Mouse (Mus musculus) lung, postnatal 36 days (tissue): ENCODE results near the gene Tctn1.
A peak's percentile ranks its signal among the peaks of the same experiment; 100 is the strongest.

Experiments
- DNase-seq: peaks from one replicate; pipeline ENCODE4 v3.0.0; 2022; ENCODE audit warnings: mixed read lengths

Gene Tctn1

DNA sequence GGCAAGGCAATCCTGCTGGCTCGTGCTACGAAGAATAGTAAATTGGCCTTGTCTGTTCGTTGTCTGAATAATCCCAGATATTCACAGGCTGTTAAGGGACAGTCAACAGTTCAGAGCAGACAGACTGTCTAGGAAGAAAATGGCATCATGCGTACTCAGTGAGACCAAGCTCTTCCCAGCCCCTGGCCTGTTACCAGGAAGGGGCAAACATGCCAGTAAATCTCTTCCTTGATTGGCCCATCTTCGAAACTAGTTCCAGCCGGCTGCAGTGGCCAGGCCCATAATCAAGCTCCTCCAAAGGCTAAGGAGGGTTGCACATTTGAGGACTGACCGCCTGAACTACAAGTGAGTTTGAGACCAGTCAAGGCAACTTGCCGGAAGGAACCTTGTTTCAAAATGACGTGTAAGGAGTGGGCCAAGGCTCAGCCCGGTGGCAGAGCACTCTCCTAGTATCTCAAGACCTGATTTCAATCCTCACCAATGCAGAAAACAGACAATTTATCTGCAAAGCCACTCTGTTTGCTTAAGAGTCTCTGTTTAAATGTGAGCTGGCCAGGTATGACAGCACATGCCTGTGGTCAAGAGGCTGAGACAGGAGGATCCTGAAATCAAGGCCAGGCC, 17.6 kb downstream of the Tctn1 start:
- DNase-seq = no peak

DNA sequence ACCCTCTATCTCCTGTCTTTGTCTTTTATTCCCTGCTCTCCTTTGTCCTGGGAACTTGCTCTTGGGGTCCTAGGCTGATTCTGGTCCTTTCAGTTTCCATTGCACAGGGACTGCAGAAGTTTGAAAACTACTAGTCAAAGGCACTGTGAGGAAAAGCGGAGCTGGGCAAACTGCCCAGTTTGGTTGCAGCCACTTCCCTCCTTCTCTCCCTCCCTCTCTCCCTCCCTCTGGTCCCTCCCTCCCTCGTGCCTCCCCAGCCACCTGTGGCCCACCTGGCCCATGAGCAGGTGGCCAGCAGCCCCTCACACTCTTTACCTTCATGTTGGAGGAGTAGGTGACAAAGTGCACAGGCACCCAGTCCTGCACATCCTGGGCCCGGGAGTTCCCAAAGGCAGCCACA, 19.1 kb downstream of the Tctn1 start:
- no peak for DNase-seq

DNA sequence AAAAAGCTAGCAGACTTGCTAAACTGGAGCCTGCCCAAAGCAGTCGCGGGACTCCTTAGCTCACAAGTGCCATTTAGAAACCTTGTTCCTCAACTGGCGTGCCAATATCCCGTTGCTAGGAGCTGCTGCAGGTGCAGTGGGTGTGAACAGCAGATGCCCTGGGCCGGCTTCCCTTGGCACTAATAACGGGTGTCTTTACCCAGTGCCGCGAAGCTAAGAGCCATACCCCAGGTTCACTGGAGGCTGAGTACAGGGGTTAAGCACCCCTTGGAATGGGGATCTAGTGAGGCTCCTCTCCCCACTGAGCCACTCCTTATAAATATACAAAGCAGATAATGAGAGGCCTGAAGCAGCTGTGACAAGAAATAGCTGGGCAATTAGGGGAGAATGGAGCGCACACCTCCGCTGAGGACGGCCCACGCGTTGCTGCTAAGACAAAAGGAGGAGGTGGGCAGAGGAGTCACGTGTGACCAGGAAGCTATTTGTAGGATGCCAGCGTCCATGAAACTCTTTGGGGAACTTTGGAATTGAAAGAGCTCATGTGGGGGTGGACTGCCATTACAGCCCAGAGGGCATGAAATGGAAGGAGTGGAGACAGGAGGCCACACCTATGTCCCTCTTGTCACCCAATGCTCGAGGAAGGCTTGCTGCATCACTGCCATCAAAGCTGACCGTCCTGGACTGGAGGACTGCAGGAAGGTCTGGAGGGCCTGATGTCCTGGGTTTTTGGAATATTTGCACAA, 20.3 kb downstream of the Tctn1 start:
- DNase-seq = peak; percentile 49

DNA sequence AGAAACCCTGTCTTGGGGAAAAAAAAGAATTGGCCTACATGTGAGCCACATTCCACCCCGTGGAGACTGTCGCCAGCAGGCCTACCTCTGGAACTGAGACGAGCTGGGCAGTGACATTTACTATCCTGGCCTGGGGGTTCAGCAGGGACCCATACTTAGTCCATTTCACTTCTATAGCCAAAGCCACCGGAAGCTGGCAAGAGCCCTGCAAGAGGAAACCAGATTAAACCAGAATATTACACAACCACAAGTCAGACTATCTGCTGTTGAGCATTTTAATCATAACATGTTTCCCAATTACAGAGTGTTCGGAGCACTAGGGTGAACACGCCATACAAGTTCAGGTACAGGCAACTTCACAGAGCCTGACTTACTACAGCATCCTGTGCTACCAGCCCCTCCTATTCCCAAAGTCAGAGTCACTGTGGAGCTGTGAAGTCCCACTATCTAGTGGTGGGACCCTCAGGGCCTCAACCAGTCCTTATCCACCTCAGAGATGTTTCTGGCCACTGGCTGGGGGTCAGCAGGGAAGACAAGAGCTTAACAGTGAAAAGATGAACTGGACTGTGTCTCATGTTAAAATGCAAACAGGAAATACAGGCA, 21.6 kb downstream of the Tctn1 start:
- peak; percentile 34 for DNase-seq

DNA sequence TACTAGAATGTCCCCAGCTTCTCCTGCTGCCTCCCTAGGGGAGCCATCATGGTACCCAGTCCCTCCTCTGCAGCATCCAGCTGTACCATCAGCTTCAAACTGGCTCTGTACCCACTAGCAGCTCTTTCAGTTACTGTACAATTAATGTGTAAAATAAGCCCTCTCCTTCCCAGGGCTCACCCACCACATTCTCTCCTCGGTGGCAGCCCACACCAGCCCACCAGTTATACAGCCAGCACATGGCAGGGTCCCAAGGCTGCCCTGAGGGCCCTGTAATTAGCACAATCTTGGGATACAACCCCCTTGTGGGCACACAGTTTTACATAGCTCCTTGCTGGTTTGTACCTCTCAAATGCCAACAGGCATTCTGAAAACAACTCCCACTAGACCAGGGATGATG, 23.3 kb downstream of the Tctn1 start:
- DNase-seq = no peak

DNA sequence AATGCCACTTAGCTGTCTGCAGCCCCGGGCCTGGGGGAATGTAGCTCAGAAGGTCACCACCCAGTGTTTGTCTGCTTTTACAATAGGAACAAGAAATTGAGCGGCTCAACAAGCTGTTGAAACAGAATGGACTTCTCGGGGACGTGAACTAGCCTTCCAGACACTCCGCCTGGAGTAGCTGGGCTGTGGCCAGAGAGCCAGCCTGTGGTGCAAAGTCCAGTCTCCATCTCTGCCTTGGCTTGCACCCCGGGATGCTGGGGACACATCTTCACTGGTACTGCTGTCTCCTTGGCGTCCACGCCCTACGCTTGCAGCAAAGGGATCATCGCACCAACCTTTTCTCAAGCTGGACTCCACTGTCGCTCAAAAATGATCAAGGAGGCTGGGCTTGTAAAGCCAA, 23.7 kb downstream of the Tctn1 start:
- no peak for DNase-seq

DNA sequence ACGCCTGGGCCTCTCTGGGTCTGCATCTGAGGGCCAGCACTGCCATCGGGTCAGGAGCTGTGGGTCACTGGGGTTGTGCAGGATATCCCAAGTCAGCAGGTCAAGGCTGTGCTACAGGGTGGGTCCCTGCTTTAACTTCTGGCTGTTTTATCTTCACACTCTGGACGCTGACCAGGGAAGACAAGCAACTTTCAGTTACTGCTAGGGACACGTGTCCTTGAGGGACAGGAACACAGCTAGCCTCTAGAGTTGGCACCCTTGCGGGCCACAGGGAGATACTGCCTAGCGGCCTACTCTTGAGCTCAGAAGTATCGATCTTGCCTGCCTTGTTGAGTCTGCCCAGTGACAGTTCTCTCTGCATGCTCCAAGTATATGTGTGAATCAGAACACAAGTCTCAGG, 24.6 kb downstream of the Tctn1 start:
- no peak for DNase-seq

DNA sequence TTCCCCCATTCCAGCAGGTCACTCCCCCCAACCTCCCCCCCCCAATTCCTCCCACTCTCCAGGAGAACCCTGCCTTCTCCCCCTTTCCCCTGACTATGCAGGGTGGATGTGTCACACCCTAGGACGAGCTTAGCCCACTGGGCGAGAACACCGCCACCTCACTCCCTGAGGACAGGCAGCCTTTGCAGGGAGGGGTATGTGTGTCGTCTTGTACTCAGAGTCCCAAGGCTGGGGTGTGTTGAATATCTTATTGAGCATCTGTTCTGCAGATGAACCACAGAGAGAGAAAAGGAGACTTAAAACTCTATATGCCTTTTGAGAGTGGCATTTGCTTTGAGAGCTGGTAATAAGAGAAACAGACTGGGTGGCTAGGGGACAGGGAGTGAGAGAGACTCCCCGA, 27.1 kb downstream of the Tctn1 start:
- no peak for DNase-seq

DNA sequence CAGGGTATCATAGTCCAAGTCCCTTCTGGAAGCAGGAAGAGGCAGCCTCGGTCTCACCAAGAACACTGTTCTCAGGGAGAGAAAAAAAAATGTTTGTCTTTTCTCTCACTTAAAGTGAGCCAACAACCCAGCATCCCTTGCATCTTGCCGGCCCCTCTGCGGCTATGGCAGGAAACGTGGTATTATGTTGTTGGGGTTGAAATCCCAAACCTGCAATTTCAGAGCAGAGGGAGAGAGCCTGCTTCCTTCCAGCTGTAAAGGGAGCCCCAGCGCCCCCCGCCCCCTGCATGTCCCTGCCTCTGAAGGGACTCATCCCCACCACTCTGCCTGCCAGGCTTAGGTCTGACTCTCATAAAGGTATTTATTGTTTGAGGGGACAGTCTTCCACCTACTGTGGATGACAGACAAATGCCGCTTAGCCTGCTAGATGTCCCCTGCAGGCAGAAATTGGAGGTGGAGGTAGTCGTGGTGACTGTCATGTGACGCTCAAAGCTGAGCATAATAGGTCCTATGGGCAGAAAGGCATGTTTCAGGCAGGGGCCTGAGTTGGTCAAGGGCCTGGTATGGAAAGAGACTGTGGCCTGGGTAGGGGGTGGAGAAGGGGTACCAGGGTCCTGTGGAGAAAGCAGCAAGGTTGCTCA, 28.9 kb downstream of the Tctn1 start:
- no peak for DNase-seq

DNA sequence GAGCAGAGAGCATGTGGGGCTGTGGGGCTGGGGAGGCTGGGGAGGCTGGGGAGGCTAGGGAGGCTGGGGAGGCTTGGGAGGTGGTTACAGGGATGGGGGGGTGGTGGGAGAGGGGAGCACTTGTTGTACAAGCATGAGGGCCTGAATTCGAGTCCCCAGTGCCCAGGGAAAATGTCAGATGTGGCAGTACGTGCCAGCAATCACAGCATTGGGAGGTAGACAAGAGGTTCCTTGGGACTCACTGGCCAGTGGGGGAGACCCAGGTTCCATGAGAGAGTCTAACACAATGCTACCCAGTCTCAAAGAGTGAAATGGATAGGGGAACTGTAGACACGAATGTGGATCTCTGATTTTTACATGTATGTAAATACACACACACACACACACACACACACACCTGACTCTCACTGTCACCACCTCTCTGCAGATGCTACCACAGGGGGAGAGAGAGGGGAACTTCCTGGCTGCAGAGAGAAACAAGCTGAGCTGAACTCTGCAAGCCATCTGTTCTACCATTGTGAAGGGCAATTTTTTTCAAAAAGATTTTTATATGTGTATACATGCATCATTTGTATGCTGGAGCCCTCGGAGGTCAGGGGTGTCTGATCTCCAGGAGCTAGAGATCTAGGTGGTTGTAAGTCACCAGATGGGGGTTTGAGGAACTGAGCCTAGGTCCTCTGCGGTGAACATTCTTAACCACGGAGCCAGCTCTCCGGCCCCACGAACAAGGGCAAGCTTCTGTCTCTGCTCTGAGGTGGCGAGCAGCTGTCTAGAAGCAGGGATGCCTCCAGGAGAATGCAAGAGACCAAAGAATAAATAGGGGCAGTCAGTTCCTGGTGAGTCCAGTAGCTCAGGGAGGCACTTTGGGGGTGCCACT, 29.7 kb downstream of the Tctn1 start:
- DNase-seq = peak; percentile 35

DNA sequence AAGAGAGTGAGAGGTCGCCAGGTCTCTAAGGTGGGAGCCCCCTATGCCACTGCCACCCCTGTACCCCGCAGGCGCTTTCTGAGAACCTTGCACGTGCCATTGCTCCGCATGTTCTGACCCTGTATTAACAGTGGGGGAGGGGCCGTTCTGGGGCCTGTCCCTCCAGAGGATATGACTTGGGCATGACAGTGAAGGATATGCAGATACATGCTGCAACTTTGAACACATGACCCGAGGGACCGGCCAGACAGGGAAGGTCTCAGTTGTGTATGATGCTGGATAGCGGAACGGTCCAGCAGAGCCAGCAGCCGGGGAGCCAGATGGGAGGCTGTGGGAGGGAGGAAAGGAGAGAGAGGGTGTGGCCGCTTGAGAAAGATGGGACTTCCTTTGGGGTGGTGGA, 30.6 kb downstream of the Tctn1 start:
- DNase-seq = peak; percentile 56

DNA sequence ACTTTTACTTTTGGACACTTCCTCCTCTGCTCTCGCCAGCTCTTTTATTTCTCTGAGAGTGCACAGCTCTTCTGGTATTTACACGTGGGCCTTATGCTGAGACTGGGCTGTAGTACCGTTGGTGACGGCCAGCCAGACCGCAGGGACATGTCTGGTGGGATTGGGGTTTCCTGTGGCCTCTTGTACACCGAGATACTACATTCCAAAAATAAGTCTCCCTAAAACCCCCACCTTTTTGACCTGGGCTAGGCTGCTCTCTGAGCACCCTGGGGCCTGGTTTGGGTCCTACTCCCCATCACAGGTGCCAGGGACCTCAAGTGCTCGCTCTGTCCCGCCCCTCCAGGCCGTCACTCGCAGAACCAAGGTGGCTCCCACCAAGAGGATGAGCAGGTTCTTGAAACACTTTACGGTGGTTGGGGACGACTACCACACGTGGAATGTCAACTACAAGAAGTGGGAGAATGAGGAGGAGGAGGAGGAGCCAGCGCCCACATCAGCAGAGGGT, 31.1 kb downstream of the Tctn1 start:
- no peak for DNase-seq

DNA sequence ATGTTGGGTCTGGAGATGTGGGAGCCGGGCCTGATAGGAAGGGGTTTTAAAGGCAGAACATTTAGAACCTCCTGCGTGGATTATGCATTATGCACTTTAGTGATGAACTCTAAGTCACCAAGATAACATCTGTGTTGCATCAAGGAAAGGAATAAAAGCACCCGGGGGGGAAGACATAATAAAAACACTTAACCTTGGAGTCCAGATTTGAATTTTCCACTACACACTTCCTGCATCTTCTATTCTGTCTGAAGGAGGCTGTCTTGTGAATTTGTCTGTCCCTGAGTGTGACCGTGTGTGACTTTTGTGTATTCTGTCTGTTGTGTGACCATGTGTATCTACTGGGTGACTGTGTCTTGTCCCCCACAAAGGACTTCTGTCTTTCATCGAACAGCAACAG, 32.3 kb downstream of the Tctn1 start:
- DNase-seq = no peak

DNA sequence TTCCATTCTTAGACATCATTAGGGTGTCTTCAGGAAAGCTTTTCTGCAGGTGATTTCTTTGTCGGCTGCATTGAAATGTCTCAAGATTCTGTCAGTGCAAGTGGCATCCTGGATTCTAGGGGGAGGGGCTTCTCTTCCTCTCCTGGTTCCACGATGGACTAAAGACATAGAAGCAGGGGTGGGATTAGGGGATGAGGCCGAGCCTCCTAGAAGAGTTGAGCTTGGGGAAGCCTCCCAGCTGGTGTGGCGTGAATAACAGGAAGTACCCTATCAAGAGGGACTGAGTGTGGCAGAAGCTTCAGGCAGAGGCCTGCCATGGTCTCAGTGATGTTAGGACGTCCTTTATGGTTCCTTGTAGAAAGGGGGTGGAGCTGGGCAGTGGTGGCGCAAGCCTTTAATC, 32.8 kb downstream of the Tctn1 start:
- no peak for DNase-seq

DNA sequence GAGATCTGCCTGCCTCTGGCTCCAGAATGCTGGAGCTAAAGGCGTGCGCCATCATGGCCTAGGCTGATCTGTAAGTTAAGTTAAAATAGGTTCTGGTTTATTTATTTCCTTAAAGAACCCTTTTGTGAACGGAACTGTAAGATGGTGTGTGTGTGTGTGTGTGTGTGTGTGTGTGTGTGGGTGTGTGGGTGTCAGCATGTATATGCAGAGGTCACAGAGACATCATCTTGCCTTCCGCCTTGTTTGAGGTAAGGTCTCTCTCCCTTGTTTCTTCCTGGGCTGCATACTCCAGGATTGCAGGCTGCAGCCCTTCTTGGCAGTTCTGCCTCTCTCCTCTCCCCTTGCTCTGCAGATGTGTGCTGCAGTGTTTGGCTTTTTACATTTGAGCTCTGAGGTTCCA, 33.4 kb downstream of the Tctn1 start:
- peak; percentile 34 for DNase-seq

DNA sequence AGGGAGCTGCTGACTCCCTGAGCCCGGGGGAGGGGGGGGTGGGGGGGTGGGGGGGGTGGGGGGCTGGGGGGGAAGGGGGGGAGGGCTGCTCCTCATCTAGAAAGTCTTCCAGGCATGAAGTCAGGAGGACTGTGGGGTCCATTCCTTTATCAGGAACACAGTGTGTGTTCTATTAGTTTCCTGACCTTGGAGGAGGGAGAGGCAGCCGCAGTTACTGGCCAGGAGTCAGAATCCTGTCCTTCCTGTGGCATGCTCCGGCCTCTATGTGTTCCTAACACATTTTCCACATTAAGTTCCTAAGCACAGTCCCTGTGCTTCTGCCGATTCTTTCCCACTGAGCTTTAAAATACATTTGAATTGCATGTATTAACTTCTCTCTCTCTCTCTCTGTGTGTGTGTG, 35.5 kb downstream of the Tctn1 start:
- no peak for DNase-seq

DNA sequence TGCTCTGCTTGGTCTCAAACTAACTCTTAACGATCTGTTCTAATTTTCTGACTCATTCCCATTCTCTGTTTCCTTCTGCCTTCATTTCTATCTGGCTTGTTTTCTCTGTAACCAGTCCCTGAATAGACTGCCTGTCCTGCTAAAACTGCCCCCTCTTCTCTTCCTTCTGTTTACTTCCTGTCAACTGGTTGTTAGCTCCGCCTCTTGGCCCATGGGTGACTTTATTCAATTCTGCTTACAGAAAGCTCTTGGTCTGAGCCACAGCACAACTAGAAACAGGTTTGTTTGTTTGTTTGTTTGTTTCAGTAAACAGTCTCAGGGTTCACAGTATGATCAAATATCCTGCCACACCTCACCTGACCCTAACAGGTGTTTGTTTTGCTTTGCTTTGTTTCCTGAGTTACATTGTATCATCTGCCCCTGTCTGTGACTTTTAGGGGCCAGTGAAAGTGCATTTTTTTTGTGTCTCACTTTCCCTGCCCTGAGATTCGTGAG, 35.9 kb downstream of the Tctn1 start:
- DNase-seq = no peak

DNA sequence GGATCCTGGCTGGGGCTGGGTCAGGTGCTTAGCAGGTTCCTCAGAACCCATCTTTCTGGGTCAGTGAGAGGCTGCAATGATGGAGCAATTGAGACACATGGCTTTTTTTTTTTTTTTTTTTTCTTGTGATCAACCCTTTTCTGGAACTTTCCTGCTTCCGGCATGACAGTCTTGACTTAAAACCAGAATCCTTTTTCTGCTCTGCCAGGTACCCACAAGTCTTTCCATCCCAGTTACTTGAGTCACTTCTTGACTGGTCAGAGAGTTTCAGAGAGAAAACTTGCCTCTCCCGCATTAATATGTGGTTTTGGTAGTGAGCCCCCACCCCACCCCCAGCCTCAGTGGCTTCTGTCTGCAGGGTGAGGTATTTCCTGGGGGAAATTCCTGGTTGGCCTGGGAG, 40.0 kb downstream of the Tctn1 start:
- no peak for DNase-seq

DNA sequence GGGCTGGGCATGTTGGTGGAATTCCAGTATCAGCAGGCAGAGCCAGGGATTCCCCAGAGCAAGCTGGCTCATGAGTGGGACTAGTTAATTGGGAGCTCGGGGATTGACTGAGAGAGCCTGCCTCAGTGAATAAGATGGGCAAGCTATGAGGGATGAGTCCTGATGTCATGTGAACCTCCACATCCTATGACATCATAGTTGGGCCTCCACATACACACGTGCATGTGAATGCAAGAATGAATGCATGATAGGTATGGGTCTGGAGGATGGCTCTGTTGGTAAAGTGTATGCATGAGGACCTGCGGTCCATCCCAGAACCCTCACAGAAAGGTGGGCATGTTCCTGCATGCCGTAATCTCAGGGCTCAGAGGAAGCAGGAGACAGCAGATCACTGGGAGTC, 43.2 kb downstream of the Tctn1 start:
- DNase-seq = no peak

DNA sequence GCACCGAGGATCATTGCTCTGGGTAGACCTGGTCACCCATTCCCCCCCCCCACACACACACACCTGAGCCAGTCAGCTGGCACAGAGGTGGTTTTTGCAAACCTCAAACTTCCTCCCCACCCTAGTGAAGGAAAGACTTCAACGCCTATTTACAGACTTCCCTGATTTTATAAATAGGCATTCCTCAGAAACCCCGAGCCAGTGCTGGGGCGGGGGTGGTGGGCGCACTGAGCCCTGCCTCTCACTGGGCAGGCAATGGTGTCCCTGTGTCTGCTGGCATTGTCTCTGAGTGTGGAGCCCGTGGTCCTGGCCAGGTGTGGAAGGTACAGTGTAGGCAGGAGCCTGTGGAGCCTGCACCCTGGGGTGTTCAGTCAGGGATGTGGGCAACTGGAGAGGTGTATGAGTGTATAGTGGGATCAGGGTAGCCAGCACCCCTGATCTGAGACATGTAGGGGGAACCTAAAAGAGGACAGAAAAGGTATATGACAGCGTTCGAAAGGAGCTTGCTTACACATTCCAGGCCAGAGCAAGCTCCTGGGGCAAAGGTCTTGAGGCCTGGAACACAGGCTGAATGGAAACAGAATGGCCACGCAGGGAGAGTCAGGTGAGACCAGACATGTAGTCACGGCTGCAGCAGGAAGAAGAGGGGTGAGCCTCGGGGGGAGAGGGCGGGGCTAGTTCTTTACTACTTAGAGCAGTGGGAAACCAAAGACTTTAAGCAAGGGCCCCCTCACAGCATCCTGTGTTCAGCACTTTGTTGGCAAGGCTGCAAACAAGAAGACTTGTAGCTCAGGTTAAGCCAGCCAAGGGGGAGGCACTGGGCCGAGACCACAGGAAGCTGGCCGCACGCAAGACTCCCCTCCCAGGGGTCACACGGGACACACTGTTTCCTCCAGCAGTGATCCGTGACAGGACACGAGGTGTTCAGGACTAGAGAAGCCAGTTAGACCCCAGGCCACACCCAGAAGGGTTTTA, 44.3 kb downstream of the Tctn1 start:
- DNase-seq = peak; percentile 68

DNA sequence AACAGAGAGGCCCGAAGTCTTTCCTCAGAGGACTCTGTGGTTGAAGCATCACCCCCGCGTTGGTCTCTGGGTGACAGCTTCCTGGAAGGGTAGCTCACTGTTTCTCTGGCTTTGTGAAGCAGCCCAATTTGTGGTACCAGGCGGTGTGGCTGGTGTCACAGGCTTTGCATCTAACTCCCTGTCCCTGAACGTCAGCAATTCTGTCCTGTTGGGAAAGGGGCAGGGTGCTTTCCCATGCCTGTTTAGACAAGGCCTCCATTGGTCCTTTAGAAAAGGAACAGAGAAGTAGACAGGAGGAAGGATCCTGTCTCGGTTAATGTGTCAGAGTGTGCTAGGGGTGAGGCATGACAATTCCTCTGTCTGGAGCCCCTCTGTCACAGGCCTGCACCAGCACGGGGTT, 45.3 kb downstream of the Tctn1 start:
- DNase-seq = peak; percentile 38
